Mouse (Mus musculus) forebrain, embryonic 16.5 days (tissue): ENCODE measurements around the gene Sec1. TPM values are rescaled to one million over a fixed set of nuclear protein-coding genes. Genes with fewer than 3 reads are reported as not detected.

Experiments used
- ATAC-seq: fragments of 200-750 bp; cut with Nextera tagmentation; 2 replicates; pipeline ENCODE4 v1.8.0; 2017; ENCODE audit warnings: mild to moderate bottlenecking, moderate library complexity
- H3K27ac ChIP-seq: fragments of 300-500 bp; sonication (generic); 2 replicates; pipeline ENCODE4 v1.5.1; 2014; ENCODE audit warnings: low read length, control low read depth
- H3K27me3 ChIP-seq: fragments of 300-500 bp; sonication (generic); replicated peaks from 2 replicates; pipeline ENCODE4 v1.6.1; 2014; ENCODE audit warnings: low read length; ENCODE audit not compliant: control insufficient read depth, insufficient read depth
- H3K36me3 ChIP-seq: fragments of 300-500 bp; sonication (generic); 2 replicates; pipeline ENCODE4 v1.6.1; 2014; ENCODE audit not compliant: control insufficient read depth, insufficient read depth
- H3K4me1 ChIP-seq: fragments of 300-500 bp; sonication (generic); replicated peaks from 2 replicates; pipeline ENCODE4 v1.6.1; 2014; ENCODE audit warnings: low read length; ENCODE audit not compliant: control insufficient read depth, insufficient read depth
- H3K4me2 ChIP-seq: fragments of 300-500 bp; sonication (generic); 2 replicates; pipeline ENCODE4 v1.6.1; 2014; ENCODE audit warnings: mild to moderate bottlenecking, low read length, control low read depth
- H3K4me3 ChIP-seq: fragments of 300-500 bp; sonication (generic); replicated peaks from 2 replicates; pipeline ENCODE4 v1.5.1; 2014; ENCODE audit warnings: mild to moderate bottlenecking, low read length, control low read depth
- H3K9ac ChIP-seq: fragments of 300-500 bp; sonication (generic); replicated peaks from 2 replicates; pipeline ENCODE4 v1.6.1; 2014; ENCODE audit warnings: low read depth, low read length, control low read depth
- H3K9me3 ChIP-seq: fragments of 300-500 bp; sonication (generic); 2 replicates; pipeline ENCODE4 v1.6.1; 2016; ENCODE audit warnings: low read length; ENCODE audit not compliant: control insufficient read depth
- WGBS: fragments of 180-500 bp; shearing (Covaris S2); extraction: QIAGEN DNeasy Blood & Tissue Kit; methylation state at CpG from one replicate; pipeline ENCODE4 v1.1.7; 2014; 5-methylcytosine and 5-hydroxymethylcytosine counted together
- polyA plus RNA-seq: library from polyadenylated mRNA; unstranded; fragments of >200 nt; fragmentation: Nextera tagmentation; extraction: Ambion mirVana; gene quantifications from 2 replicates; pipeline ENCODE4 v1.2.1, GENCODE M21; 2015

The Sec1 gene
- polyA plus RNA-seq, 1 experiment from 2014 or later, result 0.10 TPM

DNA sequence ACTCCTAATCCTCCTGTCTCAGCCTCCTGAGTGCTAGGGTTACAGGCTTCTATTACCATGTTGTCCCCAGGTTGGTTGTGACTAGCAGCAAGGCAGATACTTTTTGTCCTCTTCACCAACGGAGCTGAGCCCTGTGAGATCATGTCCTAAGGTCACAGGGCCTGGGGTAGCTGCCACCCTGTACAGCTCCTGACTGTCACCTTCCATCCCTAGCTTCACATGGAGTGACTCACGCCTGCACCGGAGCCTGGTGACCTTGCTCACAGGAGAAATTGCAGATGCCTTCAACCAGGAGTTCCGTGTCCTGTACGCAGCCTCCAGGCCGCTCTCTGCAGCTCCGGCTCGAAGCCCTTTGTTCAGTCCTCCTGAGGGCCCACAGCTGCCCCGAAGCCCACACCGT is 32.2 kb upstream of the Sec1 start:
- no peak overlapping the region for H3K27ac ChIP-seq
- H3K4me3 ChIP-seq, result no peak overlapping the region
- H3K4me1 ChIP-seq, result no peaks in the 10 kb centered on the region
- ATAC-seq, result no peak
- H3K4me2 ChIP-seq, result no peak overlapping the region
- 94% methylated on average over 10 of the region's 10 CpGs for WGBS
- peaks cover 15% of the 10 kb centered on the region for H3K36me3 ChIP-seq
- H3K27me3 ChIP-seq, result no peaks in the 10 kb centered on the region
- H3K9me3 ChIP-seq, result no peaks in the 10 kb centered on the region
- no peak overlapping the region for H3K9ac ChIP-seq

GRCm38 (mm10) chr7:45725713-45726112 is 31.5 kb upstream of the Sec1 start, which contains the start of gene Spaca4:
Gene Spaca4 (minus strand): TSS chr7:45725813.
- Histone ChIP-seq H3K4me3 (no peak within 1 kb of the TSS), H3K27ac (no peak within 1 kb of the TSS), H3K36me3 (peaks cover 21% of the 10 kb centered on the region), H3K9ac (no peak within 1 kb of the TSS), H3K27me3 (no peaks in the 10 kb centered on the region), H3K9me3 (no peaks in the 10 kb centered on the region), H3K4me2 (no peak within 1 kb of the TSS), H3K4me1 (no peaks in the 10 kb centered on the region)
- 95% methylated on average over 11 of the region's 11 CpGs for WGBS
- ATAC-seq, result no peak

- no peaks in the 10 kb centered on the region for H3K27me3 ChIP-seq
- no peak overlapping the region for H3K4me3 ChIP-seq
- H3K4me1 ChIP-seq, result no peaks in the 10 kb centered on the region
- H3K9me3 ChIP-seq, result no peaks in the 10 kb centered on the region
- H3K27ac ChIP-seq, result no peak overlapping the region
- peaks cover 21% of the 10 kb centered on the region for H3K36me3 ChIP-seq
- 88% methylated on average over 9 of the region's 9 CpGs for WGBS
- no peak for ATAC-seq
- no peak overlapping the region for H3K4me2 ChIP-seq
- no peak overlapping the region for H3K9ac ChIP-seq
Observed at GRCm38 (mm10) chr7:45725151-45725550, 30.9 kb upstream of the Sec1 start.

DNA sequence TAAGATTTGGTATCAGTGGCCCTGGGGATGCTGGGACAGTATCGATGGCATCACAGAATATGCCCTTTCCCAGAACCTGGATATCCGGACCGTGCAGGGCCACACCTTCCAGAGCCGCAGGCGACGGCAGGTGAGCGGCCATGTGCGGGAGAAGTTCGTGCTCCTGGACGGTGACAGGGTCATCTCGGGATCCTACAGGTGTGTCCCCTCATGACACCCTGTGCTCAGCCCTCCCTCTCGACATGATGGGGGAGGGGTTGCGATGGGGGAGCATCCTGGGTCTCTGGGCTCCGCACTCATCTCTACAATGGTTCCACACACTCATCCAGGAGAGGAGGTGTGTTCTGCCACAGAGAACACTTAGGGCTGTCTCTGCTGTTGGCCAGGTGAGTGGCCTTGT is 29.6 kb upstream of the Sec1 start:
- H3K9me3 ChIP-seq, result no peaks in the 10 kb centered on the region
- H3K27me3 ChIP-seq, result no peaks in the 10 kb centered on the region
- WGBS, result 90% methylated on average over 14 of the region's 14 CpGs
- no peak for ATAC-seq
- no peak overlapping the region for H3K27ac ChIP-seq
- peaks cover 11% of the 10 kb centered on the region for H3K4me1 ChIP-seq
- H3K4me2 ChIP-seq, result no peak overlapping the region
- no peak overlapping the region for H3K4me3 ChIP-seq
- no peak overlapping the region for H3K9ac ChIP-seq
- peaks cover 27% of the 10 kb centered on the region for H3K36me3 ChIP-seq

DNA sequence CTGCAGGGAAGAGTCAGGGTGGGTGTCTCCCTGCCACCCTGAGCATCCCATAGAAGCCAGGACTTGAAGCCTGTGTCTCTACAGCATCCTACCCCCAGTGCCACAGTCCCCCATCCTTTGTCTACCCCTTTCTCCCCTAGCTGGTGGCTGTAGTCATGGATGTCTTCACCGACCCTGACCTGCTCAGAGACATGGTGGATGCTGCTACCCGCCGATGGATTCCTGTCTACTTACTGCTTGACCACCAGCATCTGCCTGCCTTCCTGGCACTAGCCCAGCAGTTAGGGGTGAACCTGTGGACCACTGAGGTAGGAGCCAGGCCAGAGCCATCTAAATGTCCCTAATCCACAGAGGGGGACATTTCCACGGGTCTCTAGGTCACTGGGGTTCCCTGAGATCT is 29.1 kb upstream of the Sec1 start:
- ATAC-seq, result no peak
- H3K27me3 ChIP-seq, result no peaks in the 10 kb centered on the region
- H3K27ac ChIP-seq, result no peak overlapping the region
- no peak overlapping the region for H3K9ac ChIP-seq
- peaks cover 14% of the 10 kb centered on the region for H3K4me1 ChIP-seq
- H3K9me3 ChIP-seq, result no peaks in the 10 kb centered on the region
- peaks cover 27% of the 10 kb centered on the region for H3K36me3 ChIP-seq
- H3K4me3 ChIP-seq, result no peak overlapping the region
- no peak overlapping the region for H3K4me2 ChIP-seq
- 85% methylated on average over 4 of the region's 4 CpGs for WGBS

DNA sequence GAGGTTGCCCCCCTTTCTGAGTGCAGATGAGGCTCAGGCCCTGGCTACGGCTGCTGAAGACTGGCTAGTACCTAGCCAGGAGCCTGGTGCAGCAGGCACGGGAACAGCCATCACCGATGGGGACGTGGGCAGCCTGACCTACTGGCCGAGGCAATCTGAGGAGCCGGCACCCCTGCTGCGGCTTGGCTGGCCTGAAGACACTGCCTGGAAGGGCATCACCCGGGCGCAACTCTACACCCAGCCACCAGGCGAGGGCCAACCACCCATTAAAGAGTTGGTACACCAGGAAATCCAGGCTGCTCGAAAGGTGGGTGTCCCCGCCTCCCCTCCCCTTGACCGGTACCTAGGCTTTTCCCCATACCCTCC is 28.1 kb upstream of the Sec1 start:
- no peaks in the 10 kb centered on the region for H3K27me3 ChIP-seq
- H3K4me2 ChIP-seq, result no peak overlapping the region
- H3K27ac ChIP-seq, result no peak overlapping the region
- no peak overlapping the region for H3K4me3 ChIP-seq
- 80% methylated on average over 13 of the region's 13 CpGs for whole genome bisulfite sequencing
- H3K4me1 ChIP-seq, result peaks cover 14% of the 10 kb centered on the region
- no peak for ATAC-seq
- no peaks in the 10 kb centered on the region for H3K9me3 ChIP-seq
- peaks cover 27% of the 10 kb centered on the region for H3K36me3 ChIP-seq
- H3K9ac ChIP-seq, result no peak overlapping the region

- H3K9ac ChIP-seq, result no peak overlapping the region
- H3K36me3 ChIP-seq, result peaks cover 27% of the 10 kb centered on the region
- no peak overlapping the region for H3K4me3 ChIP-seq
- ATAC-seq, result no peak
- 60% methylated on average over 13 of the region's 13 CpGs for WGBS
- H3K27me3 ChIP-seq, result no peaks in the 10 kb centered on the region
- no peaks in the 10 kb centered on the region for H3K9me3 ChIP-seq
- peaks cover 20% of the 10 kb centered on the region for H3K4me1 ChIP-seq
- H3K27ac ChIP-seq, result no peak overlapping the region
- H3K4me2 ChIP-seq, result no peak overlapping the region
Observed at GRCm38 (mm10) chr7:45721642-45722347, 27.6 kb upstream of the Sec1 start.

- Histone ChIP-seq H3K4me3 (no peak overlapping the region), H3K9ac (no peak overlapping the region), H3K9me3 (no peaks in the 10 kb centered on the region), H3K27me3 (no peaks in the 10 kb centered on the region), H3K4me1 (peaks cover 25% of the 10 kb centered on the region), H3K4me2 (no peak overlapping the region), H3K27ac (no peak overlapping the region), H3K36me3 (peaks cover 27% of the 10 kb centered on the region)
- no peak for ATAC-seq
- 83% methylated on average over 7 of the region's 7 CpGs for WGBS
Observed at GRCm38 (mm10) chr7:45721234-45721571, 27.0 kb upstream of the Sec1 start.

DNA sequence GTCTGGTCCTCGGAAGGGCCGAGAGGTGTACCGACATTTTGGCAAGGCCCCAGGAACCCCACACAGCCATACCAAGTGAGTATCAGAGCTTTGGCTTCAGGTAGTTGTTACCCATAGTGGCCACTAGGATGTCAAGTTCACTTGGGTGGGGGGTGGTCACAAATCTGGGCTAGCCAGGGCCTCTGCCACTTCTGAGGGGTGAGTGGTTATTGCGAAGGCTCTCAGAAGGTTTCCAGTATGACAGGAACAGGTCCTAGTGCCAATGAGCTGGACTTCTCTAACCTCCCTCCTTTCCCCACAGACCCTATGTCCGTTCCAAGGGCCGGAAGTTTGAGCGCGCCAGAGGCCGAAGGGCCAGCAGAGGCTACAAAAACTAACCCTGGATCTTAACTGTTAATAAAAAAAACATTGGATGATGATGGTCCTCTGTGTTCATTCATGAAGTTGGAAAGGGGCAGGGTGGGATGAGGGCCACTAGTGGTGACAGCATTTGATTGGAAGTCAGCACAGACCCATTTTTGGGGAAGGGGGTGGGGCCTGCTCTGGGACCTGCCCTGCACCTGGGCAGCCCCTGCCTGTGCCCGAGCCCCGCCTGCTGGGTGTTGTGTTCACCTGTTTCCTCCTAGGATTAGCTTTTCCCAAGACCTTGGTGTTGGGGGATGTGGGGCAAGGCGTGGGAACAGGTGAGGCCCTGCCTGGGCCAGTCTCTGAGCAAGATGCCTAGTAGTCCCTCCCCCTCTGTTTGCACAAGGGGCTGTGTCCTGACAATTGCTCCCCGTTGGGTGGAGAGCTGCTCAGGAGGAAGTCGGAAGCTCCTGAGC is 26.4 kb upstream of the Sec1 start, which contains the start of gene Fam83e:
Fam83e (plus strand) TSS at position 800 of the 821 bp plus-strand sequence.
- no peak within 1 kb of the TSS for H3K9ac ChIP-seq
- H3K27ac ChIP-seq, result no peak within 1 kb of the TSS
- no peaks in the 10 kb centered on the region for H3K9me3 ChIP-seq
- no peak for ATAC-seq
- H3K36me3 ChIP-seq, result peaks cover 27% of the 10 kb centered on the region
- 84% methylated on average over 14 of the region's 14 CpGs for WGBS
- peaks cover 31% of the 10 kb centered on the region for H3K4me1 ChIP-seq
- no peaks in the 10 kb centered on the region for H3K27me3 ChIP-seq
- H3K4me2 ChIP-seq, result no peak within 1 kb of the TSS
- H3K4me3 ChIP-seq, result no peak within 1 kb of the TSS
